Mouse (Mus musculus) liver, adult (tissue): ENCODE results near the gene Flna.

Experiments
- GATA4 ChIP-seq: IDR thresholded peaks from 2 replicates; pipeline ENCODE4 v1.6.1; 2014; ENCODE audit warnings: mild to moderate bottlenecking, low read length; ENCODE audit not compliant: insufficient replicate concordance

Gene Flna

DNA sequence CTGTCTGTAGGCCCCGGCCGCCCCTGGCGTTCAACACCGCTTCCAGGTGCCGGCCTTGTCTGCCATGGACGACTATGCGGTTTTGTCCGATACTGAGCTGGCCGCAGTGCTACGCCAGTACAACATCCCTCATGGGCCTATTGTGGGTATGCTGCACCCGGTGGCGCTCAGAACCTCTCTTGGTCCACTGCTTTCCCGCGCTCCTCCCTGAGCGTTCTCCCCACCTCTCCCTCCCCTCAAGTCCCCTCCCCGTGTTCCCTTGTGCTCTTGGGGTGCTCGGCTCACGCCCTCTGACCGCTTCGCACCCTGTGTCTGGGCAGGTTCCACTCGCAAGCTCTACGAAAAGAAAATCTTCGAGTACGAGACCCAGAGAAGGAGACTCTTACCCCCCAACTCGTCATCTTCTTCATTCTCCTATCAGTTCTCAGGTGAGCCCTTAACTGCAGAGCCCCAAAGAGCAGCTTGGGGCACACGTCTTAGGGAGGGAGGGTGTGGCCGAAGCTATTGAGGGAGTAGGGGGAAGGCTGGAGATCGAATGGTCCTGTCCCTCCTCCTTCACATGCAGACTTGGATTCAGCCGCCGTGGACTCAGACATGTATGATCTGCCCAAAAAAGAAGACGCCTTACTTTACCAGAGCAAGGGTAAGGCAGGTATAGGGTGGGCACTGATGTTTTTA lies 5.4 kb upstream of the Flna start:
- TF ChIP-seq GATA4: no peak

DNA sequence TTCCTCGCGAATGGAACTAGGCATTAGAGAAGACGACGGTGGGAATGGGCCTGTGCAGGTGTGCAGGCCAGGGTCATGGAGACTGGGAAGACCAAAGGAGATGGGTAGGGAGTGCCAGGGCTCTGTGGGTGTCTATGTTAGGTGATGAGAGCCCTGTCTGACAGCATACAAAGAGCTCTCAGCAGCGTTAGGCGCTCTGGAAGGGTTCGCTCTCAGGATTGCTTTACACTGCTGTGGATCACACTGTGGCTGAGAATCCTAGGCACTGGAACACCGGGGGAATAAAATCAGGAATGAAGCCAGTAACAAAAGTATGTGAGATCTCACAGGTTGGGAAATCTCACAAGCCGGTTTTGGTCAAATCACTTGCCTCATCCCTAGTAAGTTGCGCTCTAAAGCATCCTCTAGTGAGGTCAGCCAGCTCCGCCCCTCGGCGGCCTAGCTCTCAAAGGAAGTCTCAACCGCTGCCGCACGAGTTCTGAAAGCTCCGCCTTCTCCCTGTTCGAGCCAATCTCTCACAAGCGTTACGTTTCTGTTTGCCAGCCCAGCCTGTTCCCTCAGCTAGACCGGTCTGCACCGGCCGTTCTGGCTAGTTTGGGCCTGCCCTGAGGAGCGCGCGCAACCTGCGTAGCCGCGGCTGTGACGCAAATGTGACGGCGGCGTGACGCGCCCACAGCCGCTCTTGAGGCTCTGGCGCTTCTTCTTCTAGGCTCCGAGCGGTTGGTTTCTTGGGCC lies 4.7 kb upstream of the Flna start, which contains the start of gene Emd:
Emd (plus strand) TSS at position 535 of the 735 bp plus-strand sequence.
- TF ChIP-seq GATA4: no peak

DNA sequence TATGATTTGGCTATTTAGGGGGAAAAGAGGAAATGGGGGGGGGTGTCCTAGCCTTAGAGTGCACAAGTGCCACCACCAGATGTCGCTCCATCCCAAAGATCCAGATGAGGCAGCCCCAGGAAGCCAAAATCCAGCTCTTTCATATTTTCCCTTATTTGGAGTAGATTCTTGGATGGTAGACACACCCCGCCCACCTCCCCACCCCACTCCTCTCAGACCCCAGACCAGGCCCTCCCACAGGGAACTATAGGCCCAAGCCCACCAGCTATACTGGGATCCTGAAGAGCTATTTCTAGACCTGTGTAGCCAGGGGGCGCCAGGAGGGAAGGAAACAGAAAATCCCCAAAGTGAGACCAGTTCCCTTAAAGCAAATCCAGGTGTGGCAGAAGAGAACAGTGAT lies 969 bp downstream of the Flna start:
- TF ChIP-seq GATA4: no peak

DNA sequence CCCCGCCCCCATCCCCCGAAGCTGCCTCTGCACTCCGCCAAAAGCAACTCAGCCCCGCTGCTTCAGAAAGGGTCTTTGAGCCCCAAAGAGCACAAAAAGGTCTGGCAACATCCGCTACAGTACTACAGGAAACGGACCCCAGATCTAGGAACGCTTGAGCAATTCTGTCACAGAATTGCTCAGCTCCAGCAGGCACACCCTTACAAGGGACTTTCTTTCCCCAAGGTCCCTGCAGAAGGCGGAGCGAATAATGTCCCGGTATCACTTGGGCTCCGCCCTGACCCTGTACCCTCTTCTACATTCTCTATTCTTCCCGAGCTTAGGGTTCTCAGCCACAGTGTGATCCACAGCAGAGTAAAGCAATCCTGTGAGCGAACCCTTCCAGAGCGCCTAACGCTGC lies 2.9 kb downstream of the Flna start:
- TF ChIP-seq GATA4: no peak

DNA sequence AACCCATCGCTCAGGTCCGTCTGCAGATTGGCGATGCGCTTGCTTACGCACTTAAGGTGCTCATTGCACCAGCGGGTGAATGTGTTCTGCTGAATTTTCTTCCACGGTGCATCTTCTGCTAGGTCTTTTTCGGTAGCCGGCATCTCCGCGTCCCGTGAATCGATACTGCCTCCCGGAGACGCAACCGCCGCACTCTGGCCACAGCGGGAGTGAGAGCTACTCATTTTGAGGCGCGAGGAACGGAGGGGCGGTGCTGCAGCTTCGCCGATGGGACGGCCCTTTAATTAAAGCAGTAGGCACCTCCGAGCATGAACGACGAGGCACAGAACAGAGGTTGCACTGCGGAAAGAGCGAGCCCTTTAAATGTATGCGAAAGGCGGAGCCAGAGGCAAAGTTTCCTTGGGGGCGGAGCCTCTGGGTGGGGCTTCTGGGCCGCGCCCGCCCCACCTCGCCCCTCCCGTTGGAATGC lies 3.4 kb downstream of the Flna start:
- TF ChIP-seq GATA4: no peak

DNA sequence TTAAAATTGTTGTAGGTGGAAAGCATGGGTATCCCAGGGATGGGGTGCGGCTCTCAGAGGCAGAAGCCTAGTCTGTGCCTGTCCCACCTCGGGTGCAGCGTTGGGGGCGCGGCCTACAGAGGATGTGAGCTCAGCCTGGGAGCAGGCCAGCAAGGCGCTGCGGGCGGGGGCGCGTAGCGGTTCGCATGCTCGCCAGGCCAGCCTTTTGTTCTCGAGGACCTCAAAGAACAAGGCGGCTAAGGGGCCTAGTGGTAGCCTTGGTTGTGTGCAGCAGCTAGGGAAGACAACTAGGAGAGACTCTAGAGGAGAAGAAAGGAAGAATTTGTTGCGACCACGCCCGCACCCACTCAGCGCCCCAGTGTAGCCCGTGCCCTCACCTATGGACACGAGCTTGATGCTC lies 3.9 kb downstream of the Flna start:
- no peak for TF ChIP-seq GATA4

DNA sequence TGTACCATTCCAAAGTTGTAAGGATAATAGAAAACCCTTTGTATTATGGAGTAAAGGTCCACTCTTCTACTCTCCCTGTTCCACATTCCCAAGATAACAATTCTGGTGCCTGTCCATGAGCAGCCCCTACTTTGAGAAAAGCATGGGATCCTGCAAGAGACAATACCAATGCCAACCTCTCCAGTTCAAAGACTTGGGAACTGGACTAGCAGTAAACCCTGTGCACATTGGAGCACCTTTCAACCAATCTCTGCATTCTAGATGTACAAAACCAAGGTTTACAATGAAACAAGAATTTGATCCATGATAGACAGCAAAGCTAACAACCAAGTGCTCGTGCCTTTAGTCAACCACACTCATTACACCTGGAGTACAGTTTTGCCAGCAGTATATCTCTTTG lies 4.5 kb downstream of the Flna start:
- no peak for TF ChIP-seq GATA4

DNA sequence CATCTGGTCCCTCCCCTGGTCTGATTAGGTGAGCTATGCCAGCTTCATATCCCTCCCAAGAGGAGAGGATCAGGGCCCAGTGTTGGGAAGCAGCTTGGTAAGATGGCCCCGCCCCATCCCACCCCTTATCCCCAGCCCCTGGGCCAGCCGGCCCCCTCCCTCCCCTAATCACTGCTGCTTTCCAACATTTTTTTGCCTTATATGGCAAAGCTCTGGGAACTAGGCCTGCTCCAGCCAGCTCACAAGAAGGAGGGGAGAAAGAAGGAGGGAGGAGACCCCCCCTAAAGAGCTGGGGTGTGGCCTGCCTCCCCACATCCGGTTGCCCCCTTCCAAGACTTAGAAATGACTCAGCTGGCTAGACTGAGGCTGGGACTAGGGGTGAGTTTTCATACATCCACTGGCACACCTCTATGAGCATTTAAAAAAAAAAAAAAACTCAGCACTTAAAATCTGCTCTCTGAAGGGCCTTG lies 5.0 kb downstream of the Flna start:
- no peak for TF ChIP-seq GATA4

DNA sequence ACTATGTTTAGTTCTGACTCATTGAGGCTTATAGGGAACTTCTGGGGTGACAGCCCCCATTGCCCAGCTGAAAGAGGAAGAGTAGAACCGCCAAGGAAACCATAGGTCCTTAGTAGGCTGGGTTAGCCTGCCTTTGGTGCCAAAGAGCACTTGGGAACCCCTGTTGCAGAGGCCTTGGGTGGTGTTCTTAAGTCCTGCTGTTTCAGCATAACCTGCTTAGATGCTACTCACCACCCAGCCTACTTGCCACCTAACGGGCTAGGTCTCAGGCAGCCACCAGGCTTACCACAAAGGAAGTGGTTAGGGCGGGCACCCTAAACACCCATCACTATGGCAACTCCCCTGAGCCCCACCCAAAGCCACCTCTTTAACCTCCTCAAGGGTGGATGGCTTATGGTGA lies 5.8 kb downstream of the Flna start:
- no peak for TF ChIP-seq GATA4

DNA sequence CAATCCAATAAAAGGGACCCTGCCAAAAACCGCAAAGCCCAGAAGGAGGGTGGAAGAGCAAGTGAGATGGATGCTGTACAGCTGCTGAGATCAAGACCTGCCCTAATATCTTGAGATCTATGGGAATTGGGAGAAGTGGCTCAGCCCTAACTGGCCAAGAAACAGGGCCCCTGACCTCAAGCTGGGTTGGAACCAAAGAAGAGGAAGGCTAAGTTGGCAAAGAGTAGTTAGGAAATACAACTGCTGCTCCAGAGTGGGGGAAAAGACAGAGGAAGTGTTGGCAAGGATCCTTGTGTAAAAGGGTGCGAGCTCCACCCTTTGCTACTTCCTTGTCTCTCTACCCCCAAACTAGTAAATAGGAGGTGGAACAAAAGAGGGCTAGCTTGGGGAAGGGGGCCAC lies 6.2 kb downstream of the Flna start:
- TF ChIP-seq GATA4: no peak

DNA sequence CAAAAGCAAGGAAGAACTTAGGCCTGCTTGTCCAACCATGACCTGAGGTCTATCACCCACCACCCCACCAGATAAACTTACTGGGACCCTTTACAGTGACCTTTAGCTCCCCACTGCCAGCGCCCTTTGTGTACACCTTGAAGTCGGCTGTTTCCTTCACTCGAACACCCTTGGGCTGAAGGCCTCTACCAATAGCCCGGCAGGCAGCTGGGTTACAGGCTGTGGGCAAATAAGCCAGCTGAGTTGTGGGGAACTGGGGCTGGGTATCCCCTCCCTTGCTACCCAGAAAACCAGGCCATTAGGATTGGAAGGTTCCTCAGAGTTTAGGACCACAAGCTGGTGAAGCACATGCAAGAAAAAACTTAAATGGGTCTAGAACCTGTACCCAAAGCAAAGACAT lies 9.3 kb downstream of the Flna start:
- no peak for TF ChIP-seq GATA4

DNA sequence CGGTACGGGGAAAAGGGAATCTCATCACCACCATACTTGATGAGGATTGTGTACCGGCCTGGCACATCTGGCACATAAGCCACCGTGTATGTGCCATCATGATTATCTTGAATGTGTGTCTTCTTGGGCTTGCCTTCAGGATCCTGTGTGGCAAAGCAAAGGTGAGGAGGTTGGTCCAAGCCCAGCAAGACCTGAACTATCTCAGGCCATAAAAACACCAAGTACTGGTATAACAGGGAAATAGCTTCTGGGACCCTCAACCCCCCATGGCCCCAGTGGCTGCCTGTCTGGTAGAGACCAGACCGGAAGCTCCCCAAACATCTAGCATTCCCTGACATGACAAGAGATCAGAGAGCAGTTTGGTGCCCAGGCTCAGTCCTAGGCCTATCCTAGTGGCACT lies 16.4 kb downstream of the Flna start:
- no peak for TF ChIP-seq GATA4

DNA sequence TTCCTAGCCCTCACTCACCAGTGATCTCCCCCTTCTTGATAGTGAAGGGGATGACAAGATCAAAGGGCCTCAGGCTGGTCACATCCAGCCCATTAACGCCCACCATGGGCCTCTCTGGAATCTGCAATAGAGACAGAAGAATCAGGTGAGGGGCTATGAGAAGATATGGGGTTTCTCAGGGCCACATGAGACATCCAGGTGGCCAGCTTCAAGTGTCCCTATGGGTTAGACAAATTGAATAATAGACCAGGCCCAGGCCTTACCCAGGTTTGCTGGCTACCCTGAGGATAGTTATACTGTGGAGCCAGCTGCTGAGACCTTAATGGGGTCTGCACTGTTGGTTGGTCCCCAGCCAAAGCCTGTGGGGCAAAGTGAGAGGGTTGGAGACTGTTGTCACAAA lies 19.6 kb downstream of the Flna start:
- no peak for TF ChIP-seq GATA4

DNA sequence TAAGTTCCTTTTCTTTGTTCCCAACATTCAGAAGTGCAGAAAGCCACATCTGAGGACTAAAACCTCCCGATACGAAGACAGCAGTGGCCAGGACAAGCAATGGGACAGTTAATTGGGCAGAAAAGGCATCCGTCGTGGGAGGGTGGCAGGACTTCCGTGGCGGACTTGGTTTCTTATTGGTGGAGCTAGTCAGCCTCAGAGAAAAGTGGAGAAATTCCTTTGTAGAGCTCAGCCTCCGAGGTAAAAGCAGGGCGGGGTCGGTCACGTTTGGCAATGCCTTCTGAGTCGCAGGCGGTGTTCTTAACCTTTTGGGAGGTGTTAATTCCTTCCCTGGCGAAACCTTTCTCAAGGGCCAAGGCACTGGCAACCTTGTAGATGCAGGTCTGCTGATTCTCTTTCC lies 30.2 kb downstream of the Flna start:
- no peak for TF ChIP-seq GATA4

DNA sequence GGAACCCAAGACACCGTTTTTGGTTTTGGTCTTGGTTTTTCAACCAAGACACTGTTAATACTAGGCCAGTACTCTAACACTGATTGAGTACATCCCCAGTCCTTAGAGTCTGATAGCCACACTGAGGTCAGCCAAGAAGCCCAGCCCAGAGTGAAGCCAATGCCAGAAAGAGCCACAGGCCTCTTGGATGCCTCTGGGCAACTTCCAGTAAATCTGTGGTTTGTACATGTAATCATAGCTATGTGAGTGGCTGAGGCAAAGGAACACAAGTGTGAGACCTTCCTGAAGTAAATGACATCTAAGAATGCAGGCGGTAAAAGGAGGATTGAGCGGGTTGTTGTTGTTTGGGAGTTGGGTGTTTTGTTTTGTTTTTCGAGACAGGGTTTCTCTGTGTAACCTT lies 31.1 kb downstream of the Flna start:
- TF ChIP-seq GATA4: no peak

DNA sequence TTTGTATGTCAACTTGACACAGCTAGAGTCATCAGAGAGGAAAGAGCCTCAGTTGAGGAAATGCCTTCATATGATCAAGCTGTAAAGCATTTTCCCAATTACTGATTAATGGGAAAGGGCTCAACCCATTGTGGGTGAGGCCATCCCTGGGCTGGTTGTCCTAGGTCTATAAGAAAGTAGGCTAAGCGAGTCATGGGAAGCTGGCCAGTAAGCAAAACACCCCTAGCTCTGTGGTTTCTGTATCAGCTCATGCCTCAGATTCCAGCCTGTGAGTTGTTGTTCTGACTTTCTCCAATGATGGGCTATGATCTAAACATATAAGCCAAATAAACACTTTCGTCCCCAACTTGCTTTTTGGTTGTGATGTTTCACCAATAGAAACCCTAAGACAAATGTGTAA lies 46.1 kb downstream of the Flna start:
- no peak for TF ChIP-seq GATA4

DNA sequence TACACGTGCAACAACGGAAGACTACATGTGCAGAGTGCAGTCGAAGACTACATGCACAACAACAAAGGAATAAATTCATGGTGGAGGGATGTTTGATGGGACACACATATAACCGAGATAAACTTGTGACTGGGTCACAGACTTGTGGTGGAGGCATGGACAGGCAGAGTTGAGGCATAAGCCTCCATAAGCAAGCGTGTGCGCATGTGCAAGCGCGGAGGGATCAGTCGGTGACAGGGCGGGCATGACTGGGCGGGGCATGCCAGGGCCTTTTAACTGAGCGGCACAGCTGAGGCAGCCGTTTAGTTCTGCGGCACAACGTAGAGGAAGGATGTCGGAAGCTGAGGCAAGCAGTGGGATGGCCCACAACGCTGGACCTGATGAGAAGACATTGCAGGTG lies 72.7 kb downstream of the Flna start, which contains the start of gene Tktl1:
Tktl1 (plus strand) TSS at position 301 of the 400 bp plus-strand sequence.
- no peak for TF ChIP-seq GATA4
